Mouse (Mus musculus) neural tube, embryonic 11.5 days (tissue): ENCODE measurements around the gene Rab3d. TPM values are rescaled to one million over a fixed set of nuclear protein-coding genes. Genes with fewer than 3 reads are reported as not detected.

ENCODE experiments used
- ATAC-seq: fragments of 200-750 bp; cut with Nextera tagmentation; 2 replicates; pipeline ENCODE4 v1.8.0; 2017; ENCODE audit warnings: moderate number of reproducible peaks, mild to moderate bottlenecking, moderate TSS enrichment, moderate library complexity; ENCODE audit not compliant: insufficient read depth, low FRiP score, low TSS enrichment
- DNase-seq: peaks from one replicate; pipeline ENCODE4 v3.0.0-alpha.2; 2015; ENCODE audit warnings: low spot score
- H3K27ac ChIP-seq: fragments of 300-500 bp; sonication (generic); 2 replicates; pipeline ENCODE4 v1.5.1; 2014; ENCODE audit warnings: low read depth, mild to moderate bottlenecking, low read length
- H3K27me3 ChIP-seq: fragments of 300-500 bp; sonication (generic); 2 replicates; pipeline ENCODE4 v1.6.1; 2014; ENCODE audit warnings: mild to moderate bottlenecking, low read length, mixed read lengths; ENCODE audit not compliant: control insufficient read depth, insufficient read depth
- H3K36me3 ChIP-seq: fragments of 300-500 bp; sonication (generic); 2 replicates; pipeline ENCODE4 v1.6.1; 2014; ENCODE audit warnings: mild to moderate bottlenecking, low read length, moderate library complexity, mixed read lengths; ENCODE audit not compliant: control insufficient read depth, insufficient read depth
- H3K4me1 ChIP-seq: fragments of 300-500 bp; sonication (generic); 2 replicates; pipeline ENCODE4 v1.6.1; 2014; ENCODE audit warnings: low read length, mixed read lengths; ENCODE audit not compliant: control insufficient read depth, insufficient read depth
- H3K4me2 ChIP-seq: fragments of 300-500 bp; sonication (generic); 2 replicates; pipeline ENCODE4 v1.6.1; 2014; ENCODE audit warnings: low read depth, mild to moderate bottlenecking, moderate library complexity
- H3K4me3 ChIP-seq: fragments of 300-500 bp; sonication (generic); 2 replicates; pipeline ENCODE4 v1.5.1; 2014; ENCODE audit warnings: low read depth, low read length
- H3K9ac ChIP-seq: fragments of 300-500 bp; sonication (generic); 2 replicates; pipeline ENCODE4 v1.6.1; 2014; ENCODE audit warnings: mild to moderate bottlenecking, low read length
- H3K9me3 ChIP-seq: fragments of 300-500 bp; sonication (generic); 2 replicates; pipeline ENCODE4 v1.6.1; 2016; ENCODE audit warnings: low read length; ENCODE audit not compliant: control insufficient read depth
- WGBS: fragments of 180-500 bp; shearing (Covaris S2); extraction: QIAGEN DNeasy Blood & Tissue Kit; methylation state at CpG from one replicate; pipeline ENCODE4 v1.1.7; 2014; 5-methylcytosine and 5-hydroxymethylcytosine counted together
- polyA plus RNA-seq: library from polyadenylated mRNA; unstranded; fragments of >200 nt; fragmentation: Nextera tagmentation; extraction: Ambion mirVana; gene quantifications from 2 replicates; pipeline ENCODE4 v1.2.1, GENCODE M21; 2014

Gene Rab3d
- polyA plus RNA-seq, 1 experiment from 2014 or later, result 12.7 TPM

GRCm38 (mm10) chr9:21958372-21958771, 40.4 kb upstream of the Rab3d start:
- Histone ChIP-seq H3K27me3 (peaks cover 36% of the 10 kb centered on the region), H3K27ac (no peak overlapping the region), H3K4me1 (peaks cover 9% of the 10 kb centered on the region; the same call in 1 of the 2 replicates), H3K4me2 (no peak overlapping the region), H3K4me3 (no peak overlapping the region), H3K36me3 (no peaks in the 10 kb centered on the region), H3K9me3 (no peaks in the 10 kb centered on the region), H3K9ac (no peak overlapping the region)
- DNase-seq, result no peak
- no peak for ATAC-seq
- 82% methylated on average over 5 of the region's 5 CpGs for WGBS

- peaks cover 15% of the 10 kb centered on the region for H3K27me3 ChIP-seq
- peaks cover 5% of the 10 kb centered on the region; the same call in 1 of the 2 replicates for H3K4me1 ChIP-seq
- H3K4me3 ChIP-seq, result peak within 1 kb of the TSS; percentile 64
- H3K27ac ChIP-seq, result peak within 1 kb of the TSS; percentile 91
- H3K4me2 ChIP-seq, result peak within 1 kb of the TSS; percentile 60
- no peaks in the 10 kb centered on the region for H3K9me3 ChIP-seq
- peak within 1 kb of the TSS; percentile 81 for H3K9ac ChIP-seq
- ATAC-seq, result peak; percentile 97
- WGBS, result under 1% methylated on average over 54 of the region's 54 CpGs
- peak; percentile 98 for DNase-seq
- H3K36me3 ChIP-seq, result no peaks in the 10 kb centered on the region
Observed at GRCm38 (mm10) chr9:21955570-21956281, 37.7 kb upstream of the Rab3d start, which contains the start of gene Swsap1. Swsap1 (plus strand) TSS chr9:21955755.

- Histone ChIP-seq H3K27ac (0 out of 2 replicates have a peak overlapping the region, but pooled peaks have one; percentile 49), H3K9ac (peak overlapping the region; percentile 53), H3K4me3 (peak overlapping the region; percentile 64), H3K36me3 (no peaks in the 10 kb centered on the region), H3K27me3 (peaks cover 9% of the 10 kb centered on the region), H3K9me3 (no peaks in the 10 kb centered on the region), H3K4me1 (peaks cover 5% of the 10 kb centered on the region; the same call in 1 of the 2 replicates), H3K4me2 (peak overlapping the region; percentile 54)
- DNase-seq (no peak), ATAC-seq (peak; percentile 61)
- WGBS, result 2% methylated on average over 18 of the region's 18 CpGs
Observed at GRCm38 (mm10) chr9:21955225-21955569, 37.2 kb upstream of the Rab3d start.

- Histone ChIP-seq H3K4me1 (peaks cover 5% of the 10 kb centered on the region; the same call in 1 of the 2 replicates), H3K9ac (no peak overlapping the region), H3K4me2 (no peak overlapping the region), H3K9me3 (no peaks in the 10 kb centered on the region), H3K27ac (no peak overlapping the region), H3K36me3 (no peaks in the 10 kb centered on the region), H3K4me3 (no peak overlapping the region), H3K27me3 (peaks cover 5% of the 10 kb centered on the region)
- ATAC-seq (no peak), DNase-seq (no peak)
- 82% methylated on average over 3 of the region's 3 CpGs for WGBS
Observed at GRCm38 (mm10) chr9:21954635-21955034, 36.6 kb upstream of the Rab3d start.

- H3K27me3 ChIP-seq, result no peaks in the 10 kb centered on the region
- H3K36me3 ChIP-seq, result no peaks in the 10 kb centered on the region
- WGBS, result 21% methylated on average over 3 of the region's 3 CpGs
- H3K27ac ChIP-seq, result no peak overlapping the region
- no peak for DNase-seq
- no peak for ATAC-seq
- no peaks in the 10 kb centered on the region for H3K9me3 ChIP-seq
- no peak overlapping the region for H3K4me3 ChIP-seq
- H3K9ac ChIP-seq, result no peak overlapping the region
- peaks cover 5% of the 10 kb centered on the region; the same call in 1 of the 2 replicates for H3K4me1 ChIP-seq
- H3K4me2 ChIP-seq, result no peak overlapping the region
Observed at GRCm38 (mm10) chr9:21953600-21953999, 35.6 kb upstream of the Rab3d start.

- WGBS, result 77% methylated on average over 3 of the region's 3 CpGs
- Histone ChIP-seq H3K9me3 (no peaks in the 10 kb centered on the region), H3K4me1 (peaks cover 5% of the 10 kb centered on the region; the same call in 1 of the 2 replicates), H3K9ac (no peak overlapping the region), H3K36me3 (no peaks in the 10 kb centered on the region), H3K4me3 (no peak overlapping the region), H3K27ac (no peak overlapping the region), H3K4me2 (no peak overlapping the region), H3K27me3 (no peaks in the 10 kb centered on the region)
- DNase-seq (no peak), ATAC-seq (no peak)
Observed at GRCm38 (mm10) chr9:21951977-21952376, 34.0 kb upstream of the Rab3d start.

GRCm38 (mm10) chr9:21950322-21950721, 32.3 kb upstream of the Rab3d start:
- Histone ChIP-seq H3K4me1 (no peaks in the 10 kb centered on the region), H3K9me3 (no peaks in the 10 kb centered on the region), H3K4me2 (no peak overlapping the region), H3K4me3 (no peak overlapping the region), H3K27ac (no peak overlapping the region), H3K9ac (no peak overlapping the region), H3K27me3 (no peaks in the 10 kb centered on the region), H3K36me3 (no peaks in the 10 kb centered on the region)
- peak; percentile 76 for DNase-seq
- 20% methylated on average over 11 of the region's 11 CpGs for WGBS
- no peak for ATAC-seq

GRCm38 (mm10) chr9:21948790-21949189, 30.8 kb upstream of the Rab3d start:
- H3K4me2 ChIP-seq, result no peak overlapping the region
- H3K27ac ChIP-seq, result no peak overlapping the region
- no peaks in the 10 kb centered on the region for H3K9me3 ChIP-seq
- no peaks in the 10 kb centered on the region for H3K27me3 ChIP-seq
- H3K9ac ChIP-seq, result no peak overlapping the region
- H3K36me3 ChIP-seq, result no peaks in the 10 kb centered on the region
- ATAC-seq (no peak), DNase-seq (no peak)
- 71% methylated on average over 6 of the region's 6 CpGs for WGBS
- no peak overlapping the region for H3K4me3 ChIP-seq
- no peaks in the 10 kb centered on the region for H3K4me1 ChIP-seq

- Histone ChIP-seq H3K27me3 (no peaks in the 10 kb centered on the region), H3K36me3 (no peaks in the 10 kb centered on the region), H3K9ac (no peak overlapping the region), H3K27ac (no peak overlapping the region), H3K4me1 (no peaks in the 10 kb centered on the region), H3K9me3 (no peaks in the 10 kb centered on the region), H3K4me3 (no peak overlapping the region), H3K4me2 (no peak overlapping the region)
- ATAC-seq (no peak), DNase-seq (no peak)
- 54% methylated on average over 8 of the region's 8 CpGs for WGBS
Observed at GRCm38 (mm10) chr9:21948146-21948545, 30.2 kb upstream of the Rab3d start.
